26 mouse cellular contexts compared by ENCODE assay signal in the genomic region with DNA sequence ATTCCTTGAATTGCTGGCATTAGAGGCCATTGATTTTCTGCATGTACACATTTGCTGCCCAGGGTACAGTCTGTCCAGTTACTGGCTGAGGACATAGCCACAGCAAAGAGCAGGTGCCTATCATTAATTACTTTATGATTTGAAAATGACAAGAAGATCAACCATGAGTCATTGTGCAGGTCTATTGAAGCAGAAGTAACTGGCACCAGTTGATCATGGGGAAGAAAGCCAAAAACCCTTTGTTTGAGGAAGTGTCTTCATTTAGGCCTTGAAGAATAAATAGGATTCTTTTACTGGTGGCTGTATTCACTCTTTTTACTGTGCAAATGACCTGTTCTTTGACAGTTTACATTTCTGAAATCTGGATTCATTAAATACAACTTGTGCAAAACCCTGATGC.
DNase-seq lines count a peak whose midpoint lies in the region; ATAC-seq and TF ChIP-seq lines count a peak whose summit lies in the region.
"Had no signal": no experiment of that assay in that cellular context is flagged by ENCODE, and none has a peak within 500 bp of the region (broad histone marks: within the 10 kb centered on the region; RNA-seq: fewer than 3 reads in every experiment).

No protein-coding gene starts in this region.

- H3K4me3 ChIP-seq in hindbrain, postnatal 0 days (ENCODE audit: low read length): no peak overlapping the region
- H3K4me3 ChIP-seq in hindbrain, embryonic 12.5 days: no peak overlapping the region
- H3K4me3 ChIP-seq: embryonic facial prominence, embryonic 12.5 days; liver, embryonic 12.5 days; neural tube, embryonic 15.5 days had no signal

- no peak overlapping the region for H3K4me2 ChIP-seq in hindbrain, postnatal 0 days (ENCODE audit: low read depth, low read length)
- no peak overlapping the region for H3K4me2 ChIP-seq in hindbrain, embryonic 12.5 days (replicated peaks)
- H3K4me2 ChIP-seq: embryonic facial prominence, embryonic 12.5 days; liver, embryonic 12.5 days; neural tube, embryonic 15.5 days had no signal

- no peaks in the 10 kb centered on the region for H3K27me3 ChIP-seq in hindbrain, postnatal 0 days (ENCODE audit: insufficient read depth, low read length)
- H3K27me3 ChIP-seq in hindbrain, embryonic 12.5 days: no peaks in the 10 kb centered on the region
- H3K27me3 ChIP-seq: embryonic facial prominence, embryonic 12.5 days; liver, embryonic 12.5 days; neural tube, embryonic 15.5 days; Patski had no signal

- no peaks in the 10 kb centered on the region for H3K9me3 ChIP-seq in hindbrain, postnatal 0 days (ENCODE audit: low read length)
- no peaks in the 10 kb centered on the region for H3K9me3 ChIP-seq in hindbrain, embryonic 12.5 days (replicated peaks)
- H3K9me3 ChIP-seq: embryonic facial prominence, embryonic 12.5 days; liver, embryonic 12.5 days; neural tube, embryonic 15.5 days had no signal

- ATAC-seq in hindbrain, postnatal 0 days: no peak
- no peak for ATAC-seq in hindbrain, embryonic 12.5 days (ENCODE audit: low FRiP score)
- peak; percentile 47; the same call in 1 of the 2 replicates for ATAC-seq in common myeloid progenitor, adult 5-6 weeks (replicated peaks; ENCODE audit: low read depth, poor library complexity, severe bottlenecking)
- ATAC-seq in megakaryocyte, adult 5-6 weeks (ENCODE audit: poor library complexity, severe bottlenecking): no peak
- ATAC-seq: forebrain, embryonic 16.5 days; liver, embryonic 12.5 days; liver, postnatal 0 days; Patski had no signal

- TF ChIP-seq CTCF in hindbrain, postnatal 0 days (IDR thresholded peaks at IDR 0.05; ENCODE audit: low read depth): no peak

- H3K27ac ChIP-seq in hindbrain, postnatal 0 days: no peak overlapping the region
- H3K27ac ChIP-seq in hindbrain, embryonic 12.5 days: no peak overlapping the region
- H3K27ac ChIP-seq: embryonic facial prominence, embryonic 12.5 days; liver, embryonic 12.5 days; neural tube, embryonic 15.5 days; stomach, postnatal 0 days had no signal

- no peaks in the 10 kb centered on the region for H3K36me3 ChIP-seq in hindbrain, postnatal 0 days (ENCODE audit: insufficient read depth, low read length)
- no peaks in the 10 kb centered on the region for H3K36me3 ChIP-seq in hindbrain, embryonic 12.5 days
- H3K36me3 ChIP-seq: embryonic facial prominence, embryonic 12.5 days; liver, embryonic 12.5 days; neural tube, embryonic 15.5 days had no signal

- DNase-seq in hindbrain, postnatal 0 days (ENCODE audit: low spot score): peak; percentile 16
- peak; percentile 94 for DNase-seq in MEL-GATA-1-ER (ENCODE audit: extremely low read depth, low read depth)
- no peak for DNase-seq in frontal cortex, postnatal 10 days (ENCODE audit: low spot score in 2 of 2)
- DNase-seq in left cerebral cortex, adult 9 months (ENCODE audit: low spot score in 2 of 2): no peak
- DNase-seq: adrenal gland, postnatal 10 days; B cell, adult 2 months; cerebellum, postnatal 36 days; embryo, embryonic 11 days; heart, postnatal 14 days; kidney, adult 11 months; kidney, postnatal 14 days; liver, postnatal 0 days; lung, postnatal 36 days; midbrain, embryonic 14.5 days; right cerebral cortex, postnatal 4 days; thymus, adult 18-20 months; thymus, postnatal 36 days had no signal

- H3K9ac ChIP-seq in hindbrain, postnatal 0 days (replicated peaks; ENCODE audit: low read length): no peak overlapping the region
- H3K9ac ChIP-seq in hindbrain, embryonic 12.5 days: no peak overlapping the region
- H3K9ac ChIP-seq: embryonic facial prominence, embryonic 12.5 days; liver, embryonic 12.5 days; liver, postnatal 0 days; neural tube, embryonic 15.5 days had no signal

- H3K4me1 ChIP-seq in hindbrain, postnatal 0 days (ENCODE audit: insufficient read depth, low read length): no peaks in the 10 kb centered on the region
- no peaks in the 10 kb centered on the region for H3K4me1 ChIP-seq in hindbrain, embryonic 12.5 days
- H3K4me1 ChIP-seq: embryonic facial prominence, embryonic 12.5 days; liver, embryonic 12.5 days; neural tube, embryonic 15.5 days had no signal

Comparison
In these comparisons a context has a peak if more than half of its experiments do, and no peak if none do; other contexts are left out.
1. DNase-seq: peak in hindbrain, postnatal 0 days (single experiment) and MEL-GATA-1-ER (single experiment); none in frontal cortex, postnatal 10 days (0 of 2) and left cerebral cortex, adult 9 months (0 of 2).